ENCODE assay signal across 13 mouse cellular contexts in genomic region chr11:97078751-97079150, GRCm38 (mm10). TPM values are rescaled to one million over a fixed set of nuclear protein-coding genes. Genes with fewer than 3 reads are reported as not detected.
DNase-seq lines count a peak whose midpoint lies in the region; ATAC-seq and TF ChIP-seq lines count a peak whose summit lies in the region.
"Had no signal": no experiment of that assay in that cellular context is flagged by ENCODE, and none has a peak within 500 bp of the region (broad histone marks: within the 10 kb centered on the region; RNA-seq: fewer than 3 reads in every experiment).

No protein-coding gene starts in this region.

- H3K4me3 ChIP-seq in kidney, embryonic 14.5 days (ENCODE audit: low read length) = no peak overlapping the region
- H3K4me3 ChIP-seq in CH12.LX (replicated peaks in 1 of 3; ENCODE audit: low read depth in 2 of 3, low read length in 2 of 3, poor library complexity in 1 of 3) = no peak overlapping the region
- H3K4me3 ChIP-seq in liver, embryonic 11.5 days (ENCODE audit: low read depth, low read length) = no peak overlapping the region
- H3K4me3 ChIP-seq: gastrocnemius, adult 2 months; liver, embryonic 15.5 days had no signal

- no peak for TF ChIP-seq POLR2A in CH12.LX (IDR thresholded peaks at IDR 0.05; ENCODE audit: low read depth, low read length)

- 53% methylated on average over 4 of the region's 4 CpGs for WGBS in kidney, embryonic 14.5 days
- 41% methylated on average over 4 of the region's 4 CpGs for WGBS in liver, embryonic 11.5 days

- no peaks in the 10 kb centered on the region for H3K36me3 ChIP-seq in kidney, embryonic 14.5 days (ENCODE audit: control insufficient read depth, insufficient read depth, low read length)
- no peaks in the 10 kb centered on the region for H3K36me3 ChIP-seq in CH12.LX (replicated peaks in 1 of 2; ENCODE audit: control insufficient read depth in 1 of 2, insufficient read depth in 1 of 2, low read length in 1 of 2)
- H3K36me3 ChIP-seq in liver, embryonic 11.5 days (ENCODE audit: control insufficient read depth, insufficient read depth, low read length) = no peaks in the 10 kb centered on the region
- H3K36me3 ChIP-seq: liver, embryonic 15.5 days had no signal

- H3K9ac ChIP-seq in kidney, embryonic 14.5 days (ENCODE audit: low read depth, low read length) = no peak overlapping the region
- H3K9ac ChIP-seq in CH12.LX (ENCODE audit: insufficient read depth, low read depth) = no peak overlapping the region
- H3K9ac ChIP-seq in liver, embryonic 11.5 days (ENCODE audit: low read depth, low read length) = no peak overlapping the region
- H3K9ac ChIP-seq: liver, embryonic 15.5 days had no signal

- H3K4me2 ChIP-seq in kidney, embryonic 14.5 days (replicated peaks; ENCODE audit: low read depth, low read length) = no peak overlapping the region
- no peak overlapping the region for H3K4me2 ChIP-seq in CH12.LX (ENCODE audit: insufficient read depth, low read depth, poor library complexity, severe bottlenecking)
- no peak overlapping the region for H3K4me2 ChIP-seq in liver, embryonic 11.5 days
- H3K4me2 ChIP-seq: liver, embryonic 15.5 days had no signal

- in situ Hi-C loops in CH12.LX (cut with MboI; ENCODE audit: low pct_ligation_motif_present, low pct_unique_long_range_greater_than_20kb, low sequenced_read_pairs) = no loop called here

- dilution Hi-C loops in CH12.LX (cut with MboI; ENCODE audit: extremely low pct_ligation_motif_present, extremely low pct_unique_long_range_greater_than_20kb, low sequenced_read_pairs) = no loop called here

- H3K27me3 ChIP-seq in kidney, embryonic 14.5 days (ENCODE audit: control insufficient read depth, insufficient read depth, low read length) = no peaks in the 10 kb centered on the region
- H3K27me3 ChIP-seq in CH12.LX (replicated peaks) = peaks cover 6% of the 10 kb centered on the region
- peaks cover 8% of the 10 kb centered on the region for H3K27me3 ChIP-seq in liver, embryonic 11.5 days (replicated peaks; ENCODE audit: control insufficient read depth, insufficient read depth, low read length)
- H3K27me3 ChIP-seq: Patski had no signal

- ATAC-seq in kidney, embryonic 14.5 days (ENCODE audit: low FRiP score, low TSS enrichment) = no peak
- peak; percentile 40; the same call in 1 of the 2 replicates for ATAC-seq in common myeloid progenitor, adult 5-6 weeks (replicated peaks; ENCODE audit: low read depth, poor library complexity, severe bottlenecking)
- no peak for ATAC-seq in liver, embryonic 11.5 days (replicated peaks; ENCODE audit: low FRiP score)
- no peak for ATAC-seq in megakaryocyte, adult 5-6 weeks (ENCODE audit: poor library complexity, severe bottlenecking)
- no peak for ATAC-seq in activated CD4-positive, CD25-positive, alpha-beta regulatory T cell, adult 4 months
- ATAC-seq: Patski had no signal

- TF ChIP-seq RAD21 in CH12.LX (IDR thresholded peaks at IDR 0.05; ENCODE audit: low read depth, low read length) = no peak

- DNase-seq in kidney, postnatal 10 days = peak; percentile 78
- peak; percentile 39 for DNase-seq in CH12.LX (ENCODE audit: extremely low read depth)
- peak; percentile 49 for DNase-seq in liver, embryonic 11.5 days (ENCODE audit: low spot score)
- DNase-seq: gastrocnemius, adult 2 months; heart, postnatal 36 days; right cerebral cortex, postnatal 4 days; thymus, adult 18-20 months had no signal

- no peaks in the 10 kb centered on the region for H3K79me2 ChIP-seq in CH12.LX (replicated peaks; ENCODE audit: control insufficient read depth, extremely low read depth, insufficient read depth, poor library complexity, severe bottlenecking)

- H3K27ac ChIP-seq in kidney, embryonic 14.5 days (ENCODE audit: low read depth, low read length) = no peak overlapping the region
- no peak overlapping the region for H3K27ac ChIP-seq in CH12.LX (ENCODE audit: insufficient read depth, low read depth)
- H3K27ac ChIP-seq in liver, embryonic 11.5 days (ENCODE audit: low read depth, low read length) = no peak overlapping the region
- H3K27ac ChIP-seq: gastrocnemius, adult 2 months; liver, embryonic 15.5 days had no signal

- no peaks in the 10 kb centered on the region for H3K9me3 ChIP-seq in kidney, embryonic 14.5 days (ENCODE audit: control insufficient read depth, low read length)
- H3K9me3 ChIP-seq in CH12.LX (replicated peaks; ENCODE audit: low read length) = peaks cover 8% of the 10 kb centered on the region
- no peaks in the 10 kb centered on the region for H3K9me3 ChIP-seq in liver, embryonic 11.5 days (ENCODE audit: control insufficient read depth, low read length)
- H3K9me3 ChIP-seq: liver, embryonic 15.5 days had no signal

- peaks cover 5% of the 10 kb centered on the region for H3K4me1 ChIP-seq in kidney, embryonic 14.5 days (ENCODE audit: control insufficient read depth, insufficient read depth, low read length)
- H3K4me1 ChIP-seq in CH12.LX (ENCODE audit: control insufficient read depth in 1 of 2, insufficient read depth in 2 of 2) = peaks cover 6 to 8% of the 10 kb centered on the region in 2 experiments
- H3K4me1 ChIP-seq in liver, embryonic 11.5 days (replicated peaks; ENCODE audit: control insufficient read depth, insufficient read depth, low read length) = peaks cover 3% of the 10 kb centered on the region
- H3K4me1 ChIP-seq: liver, embryonic 15.5 days had no signal

- no peak for TF ChIP-seq CTCF in CH12.LX (conservative IDR thresholded peaks at IDR 0.05 in 1 of 2, IDR thresholded peaks at IDR 0.05 in 1 of 2; ENCODE audit: low read depth in 2 of 2, low read length in 2 of 2)

- no peak for TF ChIP-seq EP300 in CH12.LX (IDR thresholded peaks at IDR 0.05; ENCODE audit: low read length)

TF ChIP-seq in CH12.LX, 34 proteins besides CTCF, POLR2A, EP300 and RAD21 (continues in another document):
- TF ChIP-seq PAX5 (IDR thresholded peaks at IDR 0.05; ENCODE audit: low read length) (no peak), UBTF (IDR thresholded peaks at IDR 0.05; ENCODE audit: low read depth, low read length) (no peak), SIN3A (IDR thresholded peaks at IDR 0.05; ENCODE audit: low read length) (peak; percentile 57), IRF4 (IDR thresholded peaks at IDR 0.05; ENCODE audit: low read depth, low read length) (no peak), MXI1 (IDR thresholded peaks at IDR 0.05; ENCODE audit: low read depth, low read length) (peak; percentile 72)

RNA-seq across cellular contexts. Expression of gene Osbpl7, which starts 28.3 kb away (rescaled TPM):
- 5.1 and 5.8 TPM in 2 replicates for polyA plus RNA-seq in kidney, embryonic 14.5 days (2014; fragmentation: Nextera tagmentation; extraction: Ambion mirVana)
- 14.2 and 17.6 TPM in 2 replicates for total RNA-seq in CH12.LX (2012; rRNA removed)
- 6.6 and 7.4 TPM in 2 replicates for total RNA-seq in CH12.LX (2014; rRNA removed)
- polyA plus RNA-seq in CH12.LX (2012; ENCODE audit: insufficient read length, low read depth) = 22.1 and 24.4 TPM in 2 replicates
- total RNA-seq in common myeloid progenitor, adult 5-6 weeks (2017) = 8.2 and 11.1 TPM in 2 replicates
- 4.9 and 6.1 TPM in 2 replicates for polyA plus RNA-seq in liver, embryonic 11.5 days (2014; fragmentation: Nextera tagmentation; extraction: Ambion mirVana)
- total RNA-seq in megakaryocyte, adult 5-6 weeks (2015) = 5.3 and 6.5 TPM in 2 replicates
- 7.1 and 7.5 TPM in 2 replicates for total RNA-seq in megakaryocyte, adult 5-6 weeks (2017)
- 10 to 100 TPM; 21.3 to 25.8 TPM for polyA plus RNA-seq in activated CD4-positive, CD25-positive, alpha-beta regulatory T cell, adult 4 months (2017; shearing (Covaris generic))

RNA-seq across cellular contexts. Expression of gene Tbx21, which starts 36.4 kb away (rescaled TPM):
- polyA plus RNA-seq in kidney, embryonic 14.5 days (2014; fragmentation: Nextera tagmentation; extraction: Ambion mirVana) = 0.07 TPM in 1 of 2 replicates, not detected in the other
- total RNA-seq in CH12.LX (2012; rRNA removed) = 0.08 TPM in 2 replicates
- not detected in 2 replicates for total RNA-seq in CH12.LX (2014; rRNA removed)
- polyA plus RNA-seq in CH12.LX (2012; ENCODE audit: insufficient read length, low read depth) = 0.09 TPM in 1 of 2 replicates, not detected in the other
- total RNA-seq in common myeloid progenitor, adult 5-6 weeks (2017) = 0.59 TPM in 1 of 2 replicates, not detected in the other
- polyA plus RNA-seq in liver, embryonic 11.5 days (2014; fragmentation: Nextera tagmentation; extraction: Ambion mirVana) = not detected in 2 replicates
- total RNA-seq in megakaryocyte, adult 5-6 weeks (2015) = 0.58 and 1.0 TPM in 2 replicates
- total RNA-seq in megakaryocyte, adult 5-6 weeks (2017) = 1.1 and 1.3 TPM in 2 replicates
- polyA plus RNA-seq in activated CD4-positive, CD25-positive, alpha-beta regulatory T cell, adult 4 months (2017; shearing (Covaris generic)) = 1 to 10 TPM; 4.5 to 5.6 TPM
- total RNA-seq: heart, postnatal 36 days had no signal
- polyA plus RNA-seq: Patski had no signal

RNA-seq across cellular contexts. Expression of gene Mrpl10, which starts 37.4 kb away (rescaled TPM):
- polyA plus RNA-seq in kidney, embryonic 14.5 days (2014; fragmentation: Nextera tagmentation; extraction: Ambion mirVana) = 89.4 and 99.6 TPM in 2 replicates
- 111 and 119 TPM in 2 replicates for total RNA-seq in CH12.LX (2012; rRNA removed)
- total RNA-seq in CH12.LX (2014; rRNA removed) = 93.2 and 104 TPM in 2 replicates
- 110 and 132 TPM in 2 replicates for polyA plus RNA-seq in CH12.LX (2012; ENCODE audit: insufficient read length, low read depth)
- total RNA-seq in common myeloid progenitor, adult 5-6 weeks (2017) = 15.2 and 17.0 TPM in 2 replicates
- 86.1 and 89.7 TPM in 2 replicates for polyA plus RNA-seq in liver, embryonic 11.5 days (2014; fragmentation: Nextera tagmentation; extraction: Ambion mirVana)
- total RNA-seq in megakaryocyte, adult 5-6 weeks (2015) = 28.4 and 28.6 TPM in 2 replicates
- total RNA-seq in megakaryocyte, adult 5-6 weeks (2017) = 18.6 and 19.7 TPM in 2 replicates
- 10 to 100 TPM; 56.6 to 58.0 TPM for polyA plus RNA-seq in activated CD4-positive, CD25-positive, alpha-beta regulatory T cell, adult 4 months (2017; shearing (Covaris generic))

RNA-seq across cellular contexts. Expression of gene Lrrc46, which starts 37.5 kb away (rescaled TPM):
- 1.6 and 1.7 TPM in 2 replicates for polyA plus RNA-seq in kidney, embryonic 14.5 days (2014; fragmentation: Nextera tagmentation; extraction: Ambion mirVana)
- 0.38 and 0.46 TPM in 2 replicates for total RNA-seq in CH12.LX (2012; rRNA removed)
- total RNA-seq in CH12.LX (2014; rRNA removed) = 0.23 TPM in 1 of 2 replicates, not detected in the other
- 0.91 and 1.0 TPM in 2 replicates for polyA plus RNA-seq in CH12.LX (2012; ENCODE audit: insufficient read length, low read depth)
- 0.64 and 2.0 TPM in 2 replicates for total RNA-seq in common myeloid progenitor, adult 5-6 weeks (2017)
- 0.49 and 0.58 TPM in 2 replicates for polyA plus RNA-seq in liver, embryonic 11.5 days (2014; fragmentation: Nextera tagmentation; extraction: Ambion mirVana)
- 0.55 and 0.80 TPM in 2 replicates for total RNA-seq in megakaryocyte, adult 5-6 weeks (2015)
- not detected in 2 replicates for total RNA-seq in megakaryocyte, adult 5-6 weeks (2017)
- polyA plus RNA-seq in activated CD4-positive, CD25-positive, alpha-beta regulatory T cell, adult 4 months (2017; shearing (Covaris generic)) = not detected
- total RNA-seq: gastrocnemius, adult 2 months; heart, postnatal 36 days had no signal

RNA-seq across cellular contexts. Expression of gene Scrn2, which starts 49.0 kb away (rescaled TPM):
- 24.4 and 29.9 TPM in 2 replicates for polyA plus RNA-seq in kidney, embryonic 14.5 days (2014; fragmentation: Nextera tagmentation; extraction: Ambion mirVana)
- total RNA-seq in CH12.LX (2012; rRNA removed) = 55.8 and 63.9 TPM in 2 replicates
- total RNA-seq in CH12.LX (2014; rRNA removed) = 34.5 and 37.5 TPM in 2 replicates
- 35.2 and 41.1 TPM in 2 replicates for polyA plus RNA-seq in CH12.LX (2012; ENCODE audit: insufficient read length, low read depth)
- 18.4 and 21.5 TPM in 2 replicates for total RNA-seq in common myeloid progenitor, adult 5-6 weeks (2017)
- polyA plus RNA-seq in liver, embryonic 11.5 days (2014; fragmentation: Nextera tagmentation; extraction: Ambion mirVana) = 16.4 and 17.6 TPM in 2 replicates
- 0.48 and 1.4 TPM in 2 replicates for total RNA-seq in megakaryocyte, adult 5-6 weeks (2015)
- total RNA-seq in megakaryocyte, adult 5-6 weeks (2017) = 5.1 and 5.4 TPM in 2 replicates
- polyA plus RNA-seq in activated CD4-positive, CD25-positive, alpha-beta regulatory T cell, adult 4 months (2017; shearing (Covaris generic)) = 10 to 100 TPM in 1 of 2 experiments, 1 to 10 TPM in 1; 5.4 to 10.6 TPM
